Mouse (Mus musculus) layer of hippocampus, postnatal 14 days (tissue): ENCODE results near the gene Frmpd4. TPM values are rescaled to one million over a fixed set of nuclear protein-coding genes. Genes with fewer than 3 reads are reported as not detected.

ENCODE experiments used
- DNase-seq, 2 experiments: peaks; one replicate each; pipeline ENCODE4 v3.0.0; 2021 to 2022; ENCODE audit warnings: low spot score in 2 of 2, mixed read lengths in 1 of 2
- long read RNA-seq, 2 experiments: library from polyadenylated mRNA; stranded (forward); transcript quantifications; one replicate each; pipeline ENCODE4 v2.0.0; 2021
- total RNA-seq, 2 experiments: library from RNA; stranded (reverse); gene quantifications; 2 replicates each; pipeline ENCODE4 v1.2.3; 2021

The Frmpd4 gene
- 10 to 100 TPM; 35.7 to 40.2 TPM for total RNA-seq
- long read RNA-seq, experiment 1, partial matches to known transcripts = 1 of 10 reads
- long read RNA-seq, experiment 1, other reads (novel, unspliced or antisense) = 9 of 10 reads
- long read RNA-seq, experiment 2, partial matches to known transcripts = 0 of 7 reads
- long read RNA-seq, experiment 2, other reads (novel, unspliced or antisense) = 7 of 7 reads

DNA sequence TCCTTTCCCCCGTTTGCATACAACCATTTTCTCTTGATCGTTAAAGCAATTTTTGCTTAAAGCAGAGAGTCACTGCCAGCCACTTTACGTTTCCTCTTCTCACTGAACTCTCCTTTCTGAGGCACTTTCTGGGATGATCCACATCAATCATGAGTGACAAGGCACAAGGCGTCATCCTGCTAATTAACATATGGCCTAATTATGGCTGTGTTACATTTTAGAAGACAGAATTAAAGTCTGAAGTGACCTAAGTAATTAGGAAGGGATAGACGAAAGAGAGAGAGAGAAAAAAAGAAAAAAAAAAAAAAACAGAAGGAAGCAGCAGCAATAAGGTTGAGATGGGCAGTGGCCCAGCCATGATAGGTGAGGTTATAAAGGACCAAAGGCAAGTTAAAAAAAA lies at the start of gene Frmpd4:
TSS of gene Frmpd4 (minus strand) at position 101 of the 400 bp plus-strand sequence.
- DNase-seq = no peak

DNA sequence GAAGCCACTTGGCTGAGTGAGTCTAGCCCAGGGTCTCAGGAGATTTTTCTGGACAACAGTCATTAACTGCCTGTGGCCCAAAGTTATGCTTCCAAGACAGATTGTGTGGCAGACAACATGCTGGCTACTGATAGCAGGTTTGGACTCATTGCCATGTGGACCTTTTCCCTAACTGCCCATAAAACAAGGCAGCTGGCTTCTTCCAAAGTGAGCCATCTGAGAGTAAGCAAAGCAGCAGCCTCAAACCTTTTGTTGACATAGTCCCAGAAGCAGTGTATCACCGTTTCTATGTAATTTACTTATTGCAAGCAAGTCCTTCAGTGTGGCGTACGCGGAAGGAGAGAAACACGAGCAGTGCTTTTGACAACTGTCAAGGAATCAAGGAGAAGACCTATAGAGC lies 18.2 kb upstream of the Frmpd4 start:
- DNase-seq = peak in 1 of 2 experiments; percentile 3

DNA sequence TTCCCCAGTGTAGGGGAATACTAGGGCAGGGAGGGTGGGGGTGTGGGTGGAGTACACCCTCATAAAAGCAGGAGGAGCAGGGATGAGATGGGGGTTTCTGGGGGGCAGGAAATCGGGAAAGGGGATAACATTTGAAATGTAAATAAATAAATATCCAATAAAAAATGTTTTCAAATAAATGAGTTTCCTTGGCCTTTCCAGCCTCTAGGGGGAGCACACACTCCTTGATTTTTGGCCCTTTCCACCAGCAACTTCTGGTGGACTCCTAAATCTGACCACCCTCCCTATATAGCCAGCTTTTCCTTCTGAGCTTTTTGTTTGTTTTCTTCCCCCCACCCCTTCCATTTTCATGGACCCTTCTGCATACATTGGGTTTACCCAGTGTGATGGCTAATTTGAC lies 7.3 kb upstream of the Frmpd4 start:
- DNase-seq = no peak

- no peak for DNase-seq
Observed at GRCm38 (mm10) chrX:168571808-168572207, 5.2 kb downstream of the Frmpd4 start.

- DNase-seq = no peak
Observed at GRCm38 (mm10) chrX:168569231-168569630, 7.8 kb downstream of the Frmpd4 start.

DNA sequence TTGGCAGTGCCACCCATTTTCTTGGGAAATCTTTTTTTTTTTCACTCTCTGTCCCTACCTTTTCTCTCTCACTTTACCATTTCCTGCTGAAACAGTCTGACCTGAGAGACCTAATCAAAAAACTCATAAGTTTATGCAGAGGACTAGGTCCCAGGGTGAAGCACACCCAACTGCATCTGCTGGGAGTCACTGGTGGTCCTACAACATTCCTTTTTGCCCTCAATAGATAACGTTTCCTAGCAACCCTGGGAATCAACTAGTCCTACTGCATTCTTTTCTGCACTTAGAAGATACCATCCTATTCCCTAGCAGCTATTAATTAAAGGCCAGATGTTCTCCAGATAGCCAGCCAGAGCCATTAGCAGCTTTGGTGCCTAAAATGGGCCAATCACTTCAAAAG lies 71.8 kb downstream of the Frmpd4 start:
- no peak for DNase-seq

DNA sequence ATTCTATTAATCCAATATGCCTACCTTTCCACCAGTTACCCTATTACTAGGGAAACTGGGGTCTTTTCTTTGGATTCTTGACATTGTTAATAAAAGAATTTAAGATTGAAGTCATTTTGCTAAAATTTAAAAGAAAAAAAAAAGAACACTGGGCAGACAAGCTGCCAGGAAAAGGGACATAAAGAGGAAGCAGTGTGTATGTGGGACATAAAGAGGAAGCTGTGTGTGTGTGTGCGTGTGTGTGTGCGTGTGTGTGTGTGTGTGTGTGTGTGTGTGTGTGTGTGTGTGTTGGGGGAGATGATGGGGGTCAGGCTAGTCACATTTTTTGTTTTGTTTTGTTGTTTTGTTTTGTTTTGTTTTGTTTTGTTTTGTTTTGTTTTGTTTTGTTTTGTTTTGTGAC lies 121.8 kb downstream of the Frmpd4 start:
- DNase-seq = no peak

DNA sequence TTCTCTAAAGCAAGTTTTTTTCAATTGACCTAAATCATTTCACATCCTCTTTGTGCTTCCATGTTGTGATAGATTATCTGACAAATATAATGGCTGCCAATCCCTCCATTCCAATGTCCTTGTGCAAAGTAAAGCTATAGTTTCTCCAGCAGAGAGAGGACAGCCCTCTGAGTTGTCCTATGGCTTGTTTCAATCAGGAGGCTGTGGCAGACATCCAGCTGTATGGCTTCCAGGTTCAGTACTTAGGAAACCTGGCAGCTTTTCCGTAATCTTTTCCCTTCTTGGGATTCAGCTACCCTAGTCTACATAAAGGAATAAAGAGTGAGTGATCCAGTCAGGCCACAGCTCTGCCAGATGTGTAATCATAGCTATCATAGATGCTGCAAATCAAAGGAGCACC lies 145.8 kb downstream of the Frmpd4 start:
- DNase-seq = no peak

GRCm38 (mm10) chrX:168429814-168430213 lies 147.2 kb downstream of the Frmpd4 start:
- peak; percentile 22 to 46 for DNase-seq

GRCm38 (mm10) chrX:168415403-168415802 lies 161.6 kb downstream of the Frmpd4 start:
- DNase-seq = peak; percentile 1 to 45

DNA sequence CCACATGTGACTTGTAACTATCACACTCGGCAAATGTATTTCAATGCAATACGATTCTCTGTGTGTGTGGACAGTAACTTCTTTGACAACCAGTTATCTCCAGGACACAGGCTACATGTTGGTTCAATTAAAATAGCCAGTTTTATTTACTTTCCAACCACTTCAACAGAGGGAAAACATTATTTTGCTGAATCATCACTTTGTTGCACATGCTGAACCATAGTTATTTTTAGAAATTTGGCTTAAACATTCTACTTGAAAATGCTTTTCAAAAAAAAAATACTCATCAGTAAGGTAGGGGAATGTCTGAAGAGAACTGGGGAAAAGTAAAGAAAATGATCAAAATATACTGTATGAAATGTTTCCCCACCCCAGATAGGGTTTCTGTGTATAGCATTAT lies 173.5 kb downstream of the Frmpd4 start:
- no peak for DNase-seq

DNA sequence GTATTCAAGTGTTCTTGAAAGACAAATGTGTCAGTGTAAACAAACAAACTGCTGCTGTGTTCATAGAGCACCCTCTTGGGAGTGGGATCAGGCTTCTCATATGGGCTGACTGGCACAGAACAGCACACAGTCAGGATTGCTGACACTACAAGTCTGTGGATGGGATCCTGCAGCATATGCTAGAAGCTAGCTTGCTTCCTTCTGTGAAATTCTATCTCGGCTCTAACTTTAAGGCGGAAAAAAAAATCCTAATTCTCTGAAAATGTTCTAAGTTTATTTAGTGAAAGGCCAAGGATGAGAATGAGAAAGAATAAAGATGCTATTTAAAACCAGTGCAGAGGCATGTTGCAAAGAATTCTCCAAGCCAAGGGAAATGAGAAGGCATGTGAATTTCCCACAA lies 226.6 kb downstream of the Frmpd4 start:
- DNase-seq = peak in 1 of 2 experiments; percentile 4

GRCm38 (mm10) chrX:168349320-168350225 lies 227.5 kb downstream of the Frmpd4 start:
- DNase-seq = no peak

GRCm38 (mm10) chrX:168338212-168338611 lies 238.8 kb downstream of the Frmpd4 start:
- no peak for DNase-seq

- DNase-seq = no peak
Observed at GRCm38 (mm10) chrX:168325161-168325560, 251.9 kb downstream of the Frmpd4 start.

- no peak for DNase-seq
Observed at GRCm38 (mm10) chrX:168312158-168312557, 264.9 kb downstream of the Frmpd4 start.

DNA sequence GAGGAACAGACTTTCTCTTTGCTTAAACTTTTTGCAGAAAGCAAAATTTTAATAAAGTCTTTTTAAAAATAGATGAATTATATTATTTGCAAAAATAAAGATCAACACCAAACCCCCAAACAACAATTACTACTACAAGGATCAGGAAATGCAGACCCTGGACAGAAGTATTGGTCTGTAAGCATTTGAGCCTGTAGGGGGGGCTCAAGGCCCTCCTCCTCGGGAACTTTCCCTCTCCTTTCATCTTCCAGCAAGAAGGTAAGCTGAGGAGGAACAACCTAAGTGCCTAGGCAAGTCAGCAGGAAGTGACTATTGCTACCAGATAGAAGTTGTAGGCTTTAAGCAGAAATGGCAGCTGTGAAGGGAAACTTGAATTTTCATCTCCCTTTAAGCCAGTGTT lies 266.9 kb downstream of the Frmpd4 start:
- no peak for DNase-seq

DNA sequence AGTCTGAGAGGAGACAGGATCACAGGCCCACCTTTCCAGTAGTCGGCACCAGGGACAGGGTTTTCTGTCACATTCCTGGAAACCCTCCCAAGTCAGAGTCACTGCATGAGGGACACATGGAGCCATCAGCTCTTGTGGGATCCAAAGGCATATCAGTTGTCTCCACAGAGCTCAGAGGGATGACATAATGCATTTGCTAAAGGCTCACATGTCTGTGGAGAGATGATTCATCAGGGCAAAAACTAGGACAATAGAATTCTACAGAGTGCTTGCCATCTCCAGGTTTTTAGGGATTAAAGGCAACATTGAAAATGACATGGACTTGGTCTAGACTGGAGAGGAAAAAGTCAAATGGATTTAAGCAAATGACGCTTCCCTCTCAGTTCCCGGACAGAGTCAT lies 284.5 kb downstream of the Frmpd4 start:
- no peak for DNase-seq

DNA sequence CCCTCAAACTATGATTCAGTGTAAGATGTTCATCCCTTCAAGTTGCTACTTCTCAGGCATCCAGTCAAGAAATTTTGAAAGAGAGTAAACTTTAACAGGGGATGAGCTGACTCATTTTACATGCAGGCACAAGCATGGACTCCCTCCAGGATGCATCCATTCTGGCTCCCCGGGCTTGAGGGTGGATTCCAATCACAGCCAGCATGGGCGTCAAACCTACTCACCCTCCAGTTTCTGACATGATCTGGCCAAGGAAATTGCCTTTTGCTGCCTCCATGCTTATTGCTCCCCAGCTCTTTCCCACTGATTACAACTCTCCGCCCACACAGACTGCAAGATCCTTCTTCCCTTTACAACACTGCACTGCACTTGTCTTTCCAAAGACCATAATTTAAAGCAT lies 370.0 kb downstream of the Frmpd4 start:
- DNase-seq = no peak

DNA sequence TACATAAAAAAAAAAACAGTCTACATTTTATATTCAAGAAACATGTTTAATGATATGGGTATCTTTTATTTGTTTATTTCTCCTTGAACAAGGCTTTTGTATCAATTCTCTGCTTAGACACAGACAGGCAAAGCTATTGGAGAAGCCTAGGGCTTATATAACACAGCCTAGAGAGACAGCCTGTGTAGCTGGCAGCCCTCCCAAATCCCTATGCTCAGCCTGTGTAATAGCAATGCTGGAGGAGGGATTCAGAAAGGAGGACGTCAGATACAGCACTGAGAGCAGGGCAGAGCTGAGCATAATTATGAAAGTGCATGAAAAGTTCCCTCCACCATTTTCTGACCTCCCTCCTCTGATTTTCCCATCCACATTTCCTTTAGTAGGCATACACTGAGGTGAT lies 385.1 kb downstream of the Frmpd4 start:
- peak; percentile 11 to 23 for DNase-seq

- no peak for DNase-seq
Observed at GRCm38 (mm10) chrX:168189563-168189962, 387.5 kb downstream of the Frmpd4 start.

DNA sequence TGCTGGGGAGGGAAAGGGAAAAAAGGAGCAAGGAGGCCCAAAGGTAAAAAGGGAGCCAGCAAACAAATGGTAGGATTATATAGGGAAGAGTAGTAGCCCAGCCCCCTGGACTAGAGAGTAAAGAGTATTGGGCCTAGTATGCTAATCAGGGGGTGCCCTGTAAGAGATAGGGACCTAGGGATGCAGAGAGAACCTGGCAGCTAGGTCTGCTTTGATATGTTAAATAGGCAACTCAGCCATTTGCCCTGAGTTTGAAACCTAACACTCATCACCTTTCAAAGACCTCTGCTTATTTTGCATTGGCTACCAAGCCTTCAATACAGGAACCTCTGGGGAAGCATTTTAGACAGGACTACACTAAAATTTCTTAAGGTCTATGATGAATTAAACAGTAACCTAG lies 414.0 kb downstream of the Frmpd4 start:
- DNase-seq = no peak

DNA sequence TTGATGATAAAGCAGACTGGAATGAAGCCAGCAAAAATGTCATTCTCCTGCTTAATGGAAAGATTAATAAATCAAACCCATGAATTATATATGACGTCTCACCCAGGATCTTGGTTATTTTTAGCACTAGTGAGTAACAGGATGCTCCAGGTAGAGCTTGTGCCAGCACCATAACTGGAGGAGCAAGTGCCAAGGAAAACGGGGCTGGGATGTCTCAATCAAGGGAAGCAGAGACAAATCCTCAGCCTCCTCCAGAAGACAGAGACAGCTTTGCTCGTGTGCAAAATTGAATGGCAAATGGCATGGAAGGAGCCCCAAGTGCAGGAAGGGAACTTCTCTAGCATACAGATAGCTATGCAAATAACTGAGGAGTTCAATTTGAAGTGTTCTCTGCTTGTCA lies 418.2 kb downstream of the Frmpd4 start:
- no peak for DNase-seq
